Mouse (Mus musculus) CH12F3 (cell line): ENCODE data around the gene Tktl2.

Experiments
- in situ Hi-C: fragments of 300-500 bp; cut with MboI; formaldehyde crosslinking; loops from 2 replicates; pipeline ENCODE4 v1.14.3; 2020; ENCODE audit warnings: low sequenced_read_pairs

Gene Tktl2

GRCm38 (mm10) chr8:66511537-66511936 is at the start of gene Tktl2:
TSS of gene Tktl2 (plus strand) at chr8:66511756.
- in situ Hi-C loops, result no loop called here

GRCm38 (mm10) chr8:66469821-66470220 is 41.7 kb upstream of the Tktl2 start:
- in situ Hi-C loops, result no loop called here

GRCm38 (mm10) chr8:66476880-66477279 is 34.7 kb upstream of the Tktl2 start:
- in situ Hi-C loops, result no loop called here

- in situ Hi-C loops, result no loop called here
These were observed 25.3 kb upstream of the Tktl2 start, which contains the start of gene Tma16 for GRCm38 (mm10) chr8:66486084-66486763. TSS of gene Tma16 (minus strand) at chr8:66486530.

GRCm38 (mm10) chr8:66488556-66488955 is 23.0 kb upstream of the Tktl2 start:
- in situ Hi-C loops, result no loop called here

- in situ Hi-C loops, result no loop called here
These were observed 20.9 kb upstream of the Tktl2 start for GRCm38 (mm10) chr8:66490624-66491023.

- in situ Hi-C loops, result no loop called here
These were observed 17.1 kb upstream of the Tktl2 start for GRCm38 (mm10) chr8:66494496-66494895.

- in situ Hi-C loops, result no loop called here
These were observed 15.8 kb upstream of the Tktl2 start for GRCm38 (mm10) chr8:66495726-66496125.

GRCm38 (mm10) chr8:66496998-66497577 is 14.5 kb upstream of the Tktl2 start:
- in situ Hi-C loops, result no loop called here

- in situ Hi-C loops, result no loop called here
These were observed 8.2 kb upstream of the Tktl2 start for GRCm38 (mm10) chr8:66503381-66503780.

GRCm38 (mm10) chr8:66519149-66519548 is 7.6 kb downstream of the Tktl2 start:
- in situ Hi-C loops, result no loop called here

- in situ Hi-C loops, result no loop called here
These were observed 9.0 kb downstream of the Tktl2 start for GRCm38 (mm10) chr8:66520576-66520975.

- in situ Hi-C loops, result no loop called here
These were observed 38.5 kb downstream of the Tktl2 start for GRCm38 (mm10) chr8:66550092-66550491.
